Mouse (Mus musculus) layer of hippocampus, adult 6 months (tissue): ENCODE results near the gene Mgst3. TPM values are rescaled to one million over a fixed set of nuclear protein-coding genes. Genes with fewer than 3 reads are reported as not detected.

Experiments
- long read RNA-seq, 2 experiments: library from polyadenylated mRNA; unstranded; transcript quantifications; one replicate each; pipeline ENCODE4 v2.0.0; 2019 to 2020
- microRNA-seq: library from miRNA; unstranded; fragments of <30 nt; microRNA quantifications from one replicate; pipeline ENCODE4 v1.2.0, GENCODE M21; 2020
- polyA plus RNA-seq: library from polyadenylated mRNA; unstranded; fragments of <200 nt; fragmentation: Nextera tagmentation; gene quantifications from 2 replicates; pipeline ENCODE4 v1.2.3, GENCODE M21; 2021

The Mgst3 gene
- 252 and 269 TPM in 2 replicates for polyA plus RNA-seq
- long read RNA-seq, experiment 1, transcript Mgst3-201 (6 exons, 1,097 nt): major isoform, 206 of 218 reads
- long read RNA-seq, experiment 1, partial matches to known transcripts: 9 of 218 reads
- long read RNA-seq, experiment 1, other reads (novel, unspliced or antisense): 3 of 218 reads
- long read RNA-seq, experiment 2, transcript Mgst3-201 (6 exons, 1,097 nt): major isoform, 32 of 35 reads
- long read RNA-seq, experiment 2, partial matches to known transcripts: 2 of 35 reads
- long read RNA-seq, experiment 2, other reads (novel, unspliced or antisense): 1 of 35 reads

DNA sequence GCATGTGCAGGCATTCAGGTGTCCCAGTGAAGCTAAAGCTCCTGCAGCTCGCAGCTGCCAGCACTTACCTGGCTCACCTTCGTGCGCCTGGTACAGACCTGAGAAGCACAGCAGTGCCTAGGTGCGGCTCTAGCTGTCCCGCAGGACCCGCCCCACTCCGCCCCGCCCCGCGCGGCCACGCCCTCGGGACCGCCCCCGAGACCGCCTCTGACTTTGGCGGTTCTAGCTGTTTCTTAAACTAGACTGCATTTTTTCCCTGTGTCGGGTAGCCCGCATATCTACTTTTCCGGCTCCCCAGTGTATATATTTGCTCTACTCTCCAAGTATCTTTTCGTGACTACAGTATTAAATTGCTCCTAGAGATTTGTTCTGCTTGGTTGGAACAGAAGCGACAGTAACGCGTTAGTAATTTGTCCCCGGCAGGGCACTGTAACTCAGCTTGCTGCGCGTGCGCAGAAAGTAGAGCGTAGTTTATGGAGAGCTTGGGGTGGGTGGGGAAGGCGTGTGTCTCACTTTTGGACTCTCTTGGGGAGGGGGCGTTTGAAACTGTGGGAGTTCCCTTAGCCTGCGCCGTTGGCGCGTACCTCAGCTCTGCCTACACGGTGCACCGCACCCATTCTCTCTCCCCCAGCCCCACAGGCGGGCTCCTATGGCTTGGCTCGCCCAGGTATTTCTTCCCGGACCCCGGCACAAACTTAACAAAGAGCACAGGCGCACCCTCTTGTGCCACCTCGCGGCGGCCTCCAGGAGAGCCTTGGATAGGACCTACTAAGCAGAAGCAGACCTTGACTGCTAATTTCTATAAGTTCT, at the start of gene Mgst3:
TSS of gene Mgst3 (minus strand) at position 159 of the 810 bp plus-strand sequence.

DNA sequence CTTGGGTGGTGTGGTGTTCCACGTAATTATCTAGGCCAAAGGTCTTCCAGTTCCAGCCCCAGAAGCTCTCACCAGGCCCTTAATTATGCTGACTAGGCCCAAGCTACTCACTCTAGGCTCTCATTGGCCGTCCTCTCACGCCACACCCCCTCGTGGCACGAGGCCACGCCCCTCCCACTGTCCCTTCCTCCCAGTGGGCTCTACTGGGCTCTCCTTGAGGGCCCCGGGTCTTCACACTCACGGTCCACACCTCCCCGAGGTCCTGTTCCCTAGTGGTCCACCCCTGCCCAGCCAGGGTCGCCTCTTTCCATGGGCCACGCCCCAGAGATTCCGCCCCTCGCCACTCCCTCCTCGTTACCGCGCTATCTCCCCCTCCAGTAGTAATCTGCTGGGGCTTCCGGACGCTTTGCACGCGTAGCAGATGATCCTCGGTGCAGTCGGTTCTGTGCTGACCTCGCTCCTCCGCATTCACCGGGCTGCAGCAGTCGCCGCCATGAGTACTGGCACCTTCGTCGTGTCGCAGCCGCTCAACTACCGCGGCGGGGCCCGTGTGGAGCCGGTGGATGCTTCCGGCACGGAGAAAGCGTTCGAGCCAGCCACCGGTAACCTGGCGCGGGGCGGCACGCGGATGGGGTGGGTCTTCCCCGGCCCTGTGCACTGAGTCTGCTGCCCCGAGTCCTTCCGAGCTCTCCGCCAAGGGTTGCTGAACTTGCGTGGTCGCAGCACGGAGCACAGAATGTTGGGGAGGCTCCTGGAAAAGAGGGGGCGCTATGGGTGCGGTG, 43.6 kb downstream of the Mgst3 start, which contains the start of gene Aldh9a1:
TSS of gene Aldh9a1 (plus strand) at position 177 of the 782 bp plus-strand sequence.

Small RNAs within 50 kb of the gene (microRNA-seq; reads per million reads assigned to microRNA genes)
- 1.1 reads per million for gene Gm25911

Other genes starting within 250 kb of the Mgst3 start
- gene Uck2, start 108.5 kb downstream of the Mgst3 start, polyA plus RNA-seq: 14.8 and 17.6 TPM in 2 replicates
- 66.8 and 79.2 TPM in 2 replicates for gene Tmco1, start 85.5 kb downstream of the Mgst3 start, polyA plus RNA-seq
- gene Aldh9a1, start 43.9 kb downstream of the Mgst3 start, polyA plus RNA-seq: 29.1 and 40.1 TPM in 2 replicates
- gene Lrrc52, start 72.9 kb upstream of the Mgst3 start, polyA plus RNA-seq: 0.25 TPM in 1 of 2 replicates, not detected in the other
- gene Rxrg, start 204.5 kb upstream of the Mgst3 start, polyA plus RNA-seq: 8.0 and 9.0 TPM in 2 replicates